Mouse (Mus musculus): ENCODE results near the gene Abhd10. TPM values are rescaled to one million over a fixed set of nuclear protein-coding genes. Genes with fewer than 3 reads are reported as not detected.

Abhd10 gene
- 27.4 and 34.6 TPM in 2 replicates for polyA plus RNA-seq (2014; fragmentation: Nextera tagmentation; extraction: Ambion mirVana)

DNA sequence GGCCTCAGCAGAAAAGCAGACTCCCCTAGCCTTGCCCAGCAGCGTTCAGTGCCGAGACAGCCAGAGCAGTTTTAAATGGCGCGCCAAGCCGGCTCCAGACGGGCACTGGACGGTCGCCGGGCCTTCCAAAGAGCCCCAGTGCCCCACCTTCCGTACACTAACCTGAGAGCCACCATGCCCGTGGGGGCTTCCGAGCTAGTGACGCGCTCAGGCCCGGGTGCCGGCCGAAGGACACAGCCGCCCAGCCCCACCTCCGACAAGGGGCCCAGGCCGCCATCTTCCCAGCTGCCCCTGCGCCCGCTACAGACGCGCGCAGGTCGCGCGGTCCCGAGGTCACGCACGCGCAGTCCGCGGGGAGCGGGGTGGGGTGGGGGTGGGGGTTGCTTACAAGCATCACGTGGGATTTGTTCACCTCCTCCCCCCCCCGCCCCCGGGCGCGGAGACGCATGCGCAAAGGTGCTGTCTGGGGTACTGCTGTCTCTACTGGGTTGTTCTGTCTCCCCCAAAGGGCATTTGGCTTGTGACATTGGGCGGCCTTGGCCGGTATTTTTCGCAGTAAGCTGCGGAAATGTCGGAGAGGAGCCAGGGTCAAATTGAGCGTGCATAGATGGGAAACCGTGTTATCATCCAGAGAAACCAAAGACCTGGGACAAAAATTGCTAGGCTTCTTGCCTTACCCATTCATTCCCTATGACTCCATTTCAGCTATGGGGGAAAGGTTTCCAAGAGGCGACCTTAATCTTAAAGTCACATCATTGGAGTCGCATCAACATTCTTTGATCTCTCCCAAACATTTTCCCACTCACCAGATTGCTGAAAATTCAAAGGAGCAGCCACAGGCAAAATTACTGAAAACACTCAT is at the start of gene Abhd10:
Abhd10 (minus strand) TSS at position 341 of the 862 bp plus-strand sequence.
- H3K36me3 ChIP-seq (ENCODE audit: control insufficient read depth, insufficient read depth, low read length) = peaks cover 18% of the 10 kb centered on the region
- no peaks in the 10 kb centered on the region for H3K9me3 ChIP-seq (ENCODE audit: control insufficient read depth, low read length)
- DNase-seq (ENCODE audit: low spot score) (peak; percentile 95), ATAC-seq (ENCODE audit: low read depth) (peak; percentile 99)
- peak within 1 kb of the TSS; percentile 95 for H3K9ac ChIP-seq (ENCODE audit: low read depth, low read length)
- peak within 1 kb of the TSS; percentile 64 for H3K4me2 ChIP-seq (ENCODE audit: low read depth, low read length)
- WGBS = under 1% methylated on average over 36 of the region's 51 CpGs
- peak within 1 kb of the TSS; percentile 85 for H3K4me3 ChIP-seq (ENCODE audit: low read depth, low read length)
- peaks cover 5% of the 10 kb centered on the region; the same call in 1 of the 2 replicates for H3K4me1 ChIP-seq (ENCODE audit: control insufficient read depth, insufficient read depth, low read length)
- H3K27me3 ChIP-seq (replicated peaks; ENCODE audit: control insufficient read depth, insufficient read depth, low read length) = no peaks in the 10 kb centered on the region
- peak within 1 kb of the TSS; percentile 94 for H3K27ac ChIP-seq (replicated peaks; ENCODE audit: low read depth, low read length)

DNA sequence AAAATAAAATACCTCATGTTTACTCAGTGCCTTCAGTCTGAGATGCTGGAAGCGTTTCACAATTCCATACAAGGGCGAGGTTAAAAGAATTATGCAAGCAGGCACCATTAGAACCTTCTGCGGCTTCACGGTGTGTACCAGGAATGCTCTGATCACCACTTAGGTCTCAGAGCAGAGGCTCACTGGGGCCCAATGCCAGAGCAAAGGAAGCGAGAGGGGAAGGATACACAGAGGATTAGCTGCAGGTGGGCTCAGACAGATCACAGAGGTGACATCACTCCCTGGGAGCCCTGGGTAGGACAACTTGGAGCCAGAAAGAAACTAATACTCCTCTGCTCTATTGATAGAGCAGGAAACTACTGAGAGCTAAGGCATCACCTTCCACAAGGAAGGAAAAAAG is 48.5 kb upstream of the Abhd10 start:
- H3K9me3 ChIP-seq (ENCODE audit: control insufficient read depth, low read length) = no peaks in the 10 kb centered on the region
- H3K27ac ChIP-seq (replicated peaks; ENCODE audit: low read depth, low read length) = no peak overlapping the region
- H3K4me3 ChIP-seq (ENCODE audit: low read depth, low read length) = no peak overlapping the region
- no peaks in the 10 kb centered on the region for H3K4me1 ChIP-seq (ENCODE audit: control insufficient read depth, insufficient read depth, low read length)
- no peak overlapping the region for H3K9ac ChIP-seq (ENCODE audit: low read depth, low read length)
- ATAC-seq (ENCODE audit: low read depth) (peak; percentile 85; the same call in 1 of the 2 replicates), DNase-seq (ENCODE audit: low spot score) (peak; percentile 53)
- H3K27me3 ChIP-seq (replicated peaks; ENCODE audit: control insufficient read depth, insufficient read depth, low read length) = no peaks in the 10 kb centered on the region
- H3K36me3 ChIP-seq (ENCODE audit: control insufficient read depth, insufficient read depth, low read length) = peaks cover 61% of the 10 kb centered on the region
- H3K4me2 ChIP-seq (ENCODE audit: low read depth, low read length) = no peak overlapping the region
- 50% methylated on average over 5 of the region's 5 CpGs for WGBS

DNA sequence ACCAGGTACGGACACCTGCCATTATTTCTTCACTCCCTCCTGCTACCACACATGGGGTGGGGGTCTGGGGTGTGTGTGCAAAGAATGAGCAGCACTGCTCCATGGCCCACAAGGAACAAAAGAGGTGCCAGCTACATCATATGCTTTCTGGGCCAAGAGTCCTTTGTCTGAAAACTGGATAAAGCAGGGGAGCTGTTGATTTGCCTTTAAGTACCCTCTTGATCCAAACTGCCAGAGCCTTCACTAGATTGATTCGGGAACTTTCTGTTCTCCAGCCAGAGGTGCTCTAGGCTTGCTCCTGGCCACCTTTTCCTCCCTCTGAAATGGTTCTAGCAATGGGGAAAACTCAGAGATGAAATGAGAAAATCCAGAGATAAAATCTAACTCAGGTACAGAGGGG is 46.6 kb upstream of the Abhd10 start:
- Histone ChIP-seq H3K4me1 (ENCODE audit: control insufficient read depth, insufficient read depth, low read length) (no peaks in the 10 kb centered on the region), H3K4me3 (ENCODE audit: low read depth, low read length) (no peak overlapping the region), H3K27me3 (replicated peaks; ENCODE audit: control insufficient read depth, insufficient read depth, low read length) (no peaks in the 10 kb centered on the region), H3K9me3 (ENCODE audit: control insufficient read depth, low read length) (no peaks in the 10 kb centered on the region), H3K9ac (ENCODE audit: low read depth, low read length) (no peak overlapping the region), H3K4me2 (ENCODE audit: low read depth, low read length) (no peak overlapping the region), H3K27ac (replicated peaks; ENCODE audit: low read depth, low read length) (no peak overlapping the region), H3K36me3 (ENCODE audit: control insufficient read depth, insufficient read depth, low read length) (peaks cover 56% of the 10 kb centered on the region)
- ATAC-seq (ENCODE audit: low read depth) (no peak), DNase-seq (ENCODE audit: low spot score) (no peak)
- 92% methylated on average over 2 of the region's 2 CpGs for WGBS

DNA sequence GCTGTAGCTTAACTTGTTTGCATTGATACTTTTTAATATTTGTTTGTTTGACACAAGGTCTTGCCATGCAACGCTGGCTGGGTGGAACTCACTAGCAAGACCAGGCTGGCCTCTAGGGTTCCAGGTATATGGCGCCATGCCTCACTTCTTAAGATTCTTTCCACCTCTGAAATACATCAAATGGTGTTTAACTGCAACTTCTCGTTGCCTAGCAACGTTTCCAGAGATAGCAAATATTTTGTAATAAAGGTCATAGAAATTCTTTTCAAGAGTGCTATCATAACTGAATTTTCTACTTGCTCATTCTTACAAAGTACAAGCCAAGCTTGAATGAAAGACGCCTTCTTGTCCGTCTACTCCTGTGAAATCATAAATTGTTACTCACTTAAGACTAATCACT is 44.9 kb upstream of the Abhd10 start:
- H3K4me3 ChIP-seq (ENCODE audit: low read depth, low read length) = no peak overlapping the region
- no peaks in the 10 kb centered on the region for H3K4me1 ChIP-seq (ENCODE audit: control insufficient read depth, insufficient read depth, low read length)
- peaks cover 47% of the 10 kb centered on the region for H3K36me3 ChIP-seq (ENCODE audit: control insufficient read depth, insufficient read depth, low read length)
- no peaks in the 10 kb centered on the region for H3K9me3 ChIP-seq (ENCODE audit: control insufficient read depth, low read length)
- no peak overlapping the region for H3K4me2 ChIP-seq (ENCODE audit: low read depth, low read length)
- 94% methylated on average over 6 of the region's 6 CpGs for WGBS
- no peak for ATAC-seq (ENCODE audit: low read depth)
- H3K27me3 ChIP-seq (replicated peaks; ENCODE audit: control insufficient read depth, insufficient read depth, low read length) = no peaks in the 10 kb centered on the region
- no peak for DNase-seq (ENCODE audit: low spot score)
- H3K9ac ChIP-seq (ENCODE audit: low read depth, low read length) = no peak overlapping the region
- H3K27ac ChIP-seq (replicated peaks; ENCODE audit: low read depth, low read length) = no peak overlapping the region

DNA sequence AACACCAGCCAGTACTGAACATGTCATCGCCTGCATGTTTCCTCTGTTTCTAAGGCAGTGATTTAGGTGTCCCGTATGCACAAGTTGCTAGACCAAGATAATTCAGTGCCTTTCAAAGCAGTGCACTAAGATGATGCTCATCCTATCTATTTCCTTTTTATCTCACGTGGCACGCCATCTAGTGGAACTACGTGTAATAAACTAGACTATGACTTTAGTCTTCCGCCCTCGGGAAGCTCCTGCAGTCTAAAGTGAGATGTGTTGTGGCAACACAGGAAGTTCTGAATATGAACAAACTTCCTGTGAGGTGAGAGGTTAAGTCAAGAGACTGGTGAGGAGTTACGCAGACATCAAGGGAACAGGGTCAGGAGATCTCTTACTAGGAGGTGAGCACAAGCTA is 43.9 kb upstream of the Abhd10 start:
- Histone ChIP-seq H3K9me3 (ENCODE audit: control insufficient read depth, low read length) (no peaks in the 10 kb centered on the region), H3K27me3 (replicated peaks; ENCODE audit: control insufficient read depth, insufficient read depth, low read length) (no peaks in the 10 kb centered on the region), H3K9ac (ENCODE audit: low read depth, low read length) (no peak overlapping the region), H3K27ac (replicated peaks; ENCODE audit: low read depth, low read length) (no peak overlapping the region), H3K36me3 (ENCODE audit: control insufficient read depth, insufficient read depth, low read length) (peaks cover 42% of the 10 kb centered on the region), H3K4me2 (ENCODE audit: low read depth, low read length) (no peak overlapping the region), H3K4me3 (ENCODE audit: low read depth, low read length) (no peak overlapping the region), H3K4me1 (ENCODE audit: control insufficient read depth, insufficient read depth, low read length) (no peaks in the 10 kb centered on the region)
- WGBS = 32% methylated on average over 8 of the region's 8 CpGs
- ATAC-seq (ENCODE audit: low read depth) (no peak), DNase-seq (ENCODE audit: low spot score) (no peak)

DNA sequence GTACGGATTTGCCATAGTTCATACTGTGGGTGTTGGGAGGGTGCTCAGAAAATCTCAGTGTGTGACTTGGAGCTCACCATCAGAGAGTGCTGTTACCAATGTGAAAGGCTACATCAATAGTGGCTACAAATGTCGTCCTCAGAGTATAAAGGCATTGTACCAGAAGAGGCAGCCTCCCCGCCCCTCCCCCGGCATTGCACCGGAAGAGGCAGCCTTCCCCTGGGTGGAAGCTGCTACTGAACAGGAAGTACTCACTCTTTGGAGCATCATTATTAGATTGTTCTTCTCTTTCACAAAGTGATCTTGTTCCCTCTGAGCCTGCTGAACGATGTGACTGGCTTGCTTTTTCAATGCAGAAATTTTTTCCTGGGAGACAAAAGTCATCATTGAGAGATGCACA is 37.2 kb upstream of the Abhd10 start:
- H3K4me3 ChIP-seq (ENCODE audit: low read depth, low read length) = no peak overlapping the region
- ATAC-seq (ENCODE audit: low read depth) (no peak), DNase-seq (ENCODE audit: low spot score) (no peak)
- no peaks in the 10 kb centered on the region for H3K27me3 ChIP-seq (replicated peaks; ENCODE audit: control insufficient read depth, insufficient read depth, low read length)
- 63% methylated on average over 6 of the region's 6 CpGs for WGBS
- H3K4me1 ChIP-seq (ENCODE audit: control insufficient read depth, insufficient read depth, low read length) = no peaks in the 10 kb centered on the region
- no peak overlapping the region for H3K27ac ChIP-seq (replicated peaks; ENCODE audit: low read depth, low read length)
- no peak overlapping the region for H3K9ac ChIP-seq (ENCODE audit: low read depth, low read length)
- H3K9me3 ChIP-seq (ENCODE audit: control insufficient read depth, low read length) = no peaks in the 10 kb centered on the region
- H3K4me2 ChIP-seq (ENCODE audit: low read depth, low read length) = no peak overlapping the region
- H3K36me3 ChIP-seq (ENCODE audit: control insufficient read depth, insufficient read depth, low read length) = peaks cover 71% of the 10 kb centered on the region

DNA sequence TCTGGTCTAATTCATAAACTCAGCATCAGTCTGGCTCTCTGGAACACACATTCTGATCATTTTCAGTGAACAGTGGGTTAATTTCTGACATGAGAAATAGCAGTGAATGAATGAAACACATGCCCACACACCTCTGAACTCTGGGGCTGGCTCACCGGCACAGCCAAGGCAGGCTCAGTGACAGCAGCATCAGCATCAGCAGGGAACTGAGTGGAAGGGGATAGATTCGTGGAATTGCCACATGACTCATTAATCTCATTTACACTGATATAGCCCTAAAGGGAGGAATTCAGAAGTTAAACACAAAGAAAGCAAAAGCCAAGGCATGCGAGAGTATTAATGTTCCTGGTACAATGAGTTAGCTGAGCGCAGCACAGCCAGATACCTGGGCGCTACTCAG is 32.1 kb upstream of the Abhd10 start:
- Histone ChIP-seq H3K27ac (replicated peaks; ENCODE audit: low read depth, low read length) (no peak overlapping the region), H3K9ac (ENCODE audit: low read depth, low read length) (no peak overlapping the region), H3K4me3 (ENCODE audit: low read depth, low read length) (no peak overlapping the region), H3K4me2 (ENCODE audit: low read depth, low read length) (no peak overlapping the region), H3K4me1 (ENCODE audit: control insufficient read depth, insufficient read depth, low read length) (no peaks in the 10 kb centered on the region), H3K9me3 (ENCODE audit: control insufficient read depth, low read length) (no peaks in the 10 kb centered on the region), H3K36me3 (ENCODE audit: control insufficient read depth, insufficient read depth, low read length) (peaks cover 89% of the 10 kb centered on the region), H3K27me3 (replicated peaks; ENCODE audit: control insufficient read depth, insufficient read depth, low read length) (no peaks in the 10 kb centered on the region)
- ATAC-seq (ENCODE audit: low read depth) (no peak), DNase-seq (ENCODE audit: low spot score) (no peak)
- 86% methylated on average over 5 of the region's 5 CpGs for WGBS

DNA sequence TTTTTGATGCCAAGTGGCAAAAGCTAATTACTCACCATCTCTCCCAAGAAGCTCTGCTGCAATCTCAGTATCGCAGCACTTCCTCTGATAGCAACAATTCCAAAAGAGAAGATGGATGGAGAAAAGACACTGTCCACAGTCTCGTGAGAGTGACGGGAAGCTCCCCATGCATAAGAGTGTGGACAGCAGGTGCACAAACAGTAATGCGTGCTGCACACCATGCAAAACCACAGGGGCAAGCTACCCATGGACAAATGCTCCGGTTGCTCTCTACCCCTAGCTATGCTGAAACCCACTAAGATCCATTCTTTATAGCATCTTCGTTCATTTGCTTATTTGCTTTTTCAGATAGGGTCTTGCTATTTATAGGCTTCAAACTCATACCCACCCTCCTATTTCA is 28.2 kb upstream of the Abhd10 start:
- ATAC-seq (ENCODE audit: low read depth) (no peak), DNase-seq (ENCODE audit: low spot score) (no peak)
- H3K4me3 ChIP-seq (ENCODE audit: low read depth, low read length) = no peak overlapping the region
- no peak overlapping the region for H3K9ac ChIP-seq (ENCODE audit: low read depth, low read length)
- peaks cover 75% of the 10 kb centered on the region for H3K36me3 ChIP-seq (ENCODE audit: control insufficient read depth, insufficient read depth, low read length)
- H3K4me2 ChIP-seq (ENCODE audit: low read depth, low read length) = no peak overlapping the region
- no peaks in the 10 kb centered on the region for H3K9me3 ChIP-seq (ENCODE audit: control insufficient read depth, low read length)
- H3K27ac ChIP-seq (replicated peaks; ENCODE audit: low read depth, low read length) = no peak overlapping the region
- H3K27me3 ChIP-seq (replicated peaks; ENCODE audit: control insufficient read depth, insufficient read depth, low read length) = no peaks in the 10 kb centered on the region
- H3K4me1 ChIP-seq (ENCODE audit: control insufficient read depth, insufficient read depth, low read length) = no peaks in the 10 kb centered on the region
- 95% methylated on average over 6 of the region's 6 CpGs for WGBS

Measured in embryonic facial prominence, embryonic 14.5 days (tissue).